Mouse (Mus musculus): Measurements from ENCODE around the gene Thap8. TPM values are rescaled to one million over a fixed set of nuclear protein-coding genes. Genes with fewer than 3 reads are reported as not detected.

Thap8 gene
- polyA plus RNA-seq, 1 experiment from 2014 or later: 0.58 TPM

- ATAC-seq (ENCODE audit: low FRiP score, low TSS enrichment) (no peak), DNase-seq (no peak)
- no peak overlapping the region for H3K4me2 ChIP-seq (ENCODE audit: low read length)
- H3K27ac ChIP-seq (replicated peaks; ENCODE audit: low read depth, low read length): no peak overlapping the region
- no peak overlapping the region for H3K9ac ChIP-seq (replicated peaks; ENCODE audit: low read length)
- H3K9me3 ChIP-seq (ENCODE audit: control insufficient read depth, low read length): peaks cover 4% of the 10 kb centered on the region; the same call in 1 of the 2 replicates
- H3K27me3 ChIP-seq (ENCODE audit: control insufficient read depth, insufficient read depth, low read length): no peaks in the 10 kb centered on the region
- no peaks in the 10 kb centered on the region for H3K36me3 ChIP-seq (ENCODE audit: control insufficient read depth, insufficient read depth, low read length)
- H3K4me3 ChIP-seq (replicated peaks; ENCODE audit: low read depth, low read length): no peak overlapping the region
- H3K4me1 ChIP-seq (ENCODE audit: control insufficient read depth, insufficient read depth, low read length): peaks cover 7% of the 10 kb centered on the region; the same call in 1 of the 2 replicates
Measured at GRCm38 (mm10) chr7:30326427-30326826, 46.5 kb downstream of the Thap8 start.

GRCm38 (mm10) chr7:30327140-30327539, 47.2 kb downstream of the Thap8 start:
- H3K4me1 ChIP-seq (ENCODE audit: control insufficient read depth, insufficient read depth, low read length): peaks cover 5% of the 10 kb centered on the region; the same call in 1 of the 2 replicates
- no peak overlapping the region for H3K27ac ChIP-seq (replicated peaks; ENCODE audit: low read depth, low read length)
- H3K27me3 ChIP-seq (ENCODE audit: control insufficient read depth, insufficient read depth, low read length): no peaks in the 10 kb centered on the region
- H3K9ac ChIP-seq (replicated peaks; ENCODE audit: low read length): no peak overlapping the region
- H3K36me3 ChIP-seq (ENCODE audit: control insufficient read depth, insufficient read depth, low read length): no peaks in the 10 kb centered on the region
- DNase-seq: peak; percentile 28
- H3K9me3 ChIP-seq (ENCODE audit: control insufficient read depth, low read length): peaks cover 4% of the 10 kb centered on the region; the same call in 1 of the 2 replicates
- WGBS: 54% methylated on average over 15 of the region's 15 CpGs
- ATAC-seq (ENCODE audit: low FRiP score, low TSS enrichment): no peak
- no peak overlapping the region for H3K4me2 ChIP-seq (ENCODE audit: low read length)
- no peak overlapping the region for H3K4me3 ChIP-seq (replicated peaks; ENCODE audit: low read depth, low read length)

- Histone ChIP-seq H3K4me3 (replicated peaks; ENCODE audit: low read depth, low read length) (no peak overlapping the region), H3K36me3 (ENCODE audit: control insufficient read depth, insufficient read depth, low read length) (no peaks in the 10 kb centered on the region), H3K4me1 (ENCODE audit: control insufficient read depth, insufficient read depth, low read length) (no peaks in the 10 kb centered on the region), H3K4me2 (ENCODE audit: low read length) (no peak overlapping the region), H3K27me3 (ENCODE audit: control insufficient read depth, insufficient read depth, low read length) (no peaks in the 10 kb centered on the region), H3K27ac (replicated peaks; ENCODE audit: low read depth, low read length) (no peak overlapping the region), H3K9me3 (ENCODE audit: control insufficient read depth, low read length) (peaks cover 4% of the 10 kb centered on the region; the same call in 1 of the 2 replicates), H3K9ac (replicated peaks; ENCODE audit: low read length) (no peak overlapping the region)
- ATAC-seq (ENCODE audit: low FRiP score, low TSS enrichment) (no peak), DNase-seq (no peak)
- WGBS: 64% methylated on average over 10 of the region's 10 CpGs
Measured at GRCm38 (mm10) chr7:30328379-30328778, 48.5 kb downstream of the Thap8 start.

- DNase-seq (peak; percentile 97), ATAC-seq (ENCODE audit: low FRiP score, low TSS enrichment) (peak; percentile 93)
- 0 out of 2 replicates have a peak overlapping the region, but pooled peaks have one; percentile 1 for H3K4me3 ChIP-seq (replicated peaks; ENCODE audit: low read depth, low read length)
- 0 out of 2 replicates have a peak overlapping the region, but pooled peaks have one; percentile 10 for H3K27ac ChIP-seq (replicated peaks; ENCODE audit: low read depth, low read length)
- peak overlapping the region; percentile 39 for H3K4me2 ChIP-seq (ENCODE audit: low read length)
- WGBS: 2% methylated on average over 13 of the region's 13 CpGs
- no peaks in the 10 kb centered on the region for H3K36me3 ChIP-seq (ENCODE audit: control insufficient read depth, insufficient read depth, low read length)
- no peaks in the 10 kb centered on the region for H3K9me3 ChIP-seq (ENCODE audit: control insufficient read depth, low read length)
- H3K9ac ChIP-seq (replicated peaks; ENCODE audit: low read length): no peak overlapping the region
- H3K4me1 ChIP-seq (ENCODE audit: control insufficient read depth, insufficient read depth, low read length): no peaks in the 10 kb centered on the region
- H3K27me3 ChIP-seq (ENCODE audit: control insufficient read depth, insufficient read depth, low read length): peaks cover 18% of the 10 kb centered on the region
Measured at GRCm38 (mm10) chr7:30331887-30332286, 52.0 kb downstream of the Thap8 start.

- Histone ChIP-seq H3K9ac (replicated peaks; ENCODE audit: low read length) (no peak overlapping the region), H3K4me3 (replicated peaks; ENCODE audit: low read depth, low read length) (no peak overlapping the region), H3K36me3 (ENCODE audit: control insufficient read depth, insufficient read depth, low read length) (no peaks in the 10 kb centered on the region), H3K9me3 (ENCODE audit: control insufficient read depth, low read length) (no peaks in the 10 kb centered on the region), H3K27me3 (ENCODE audit: control insufficient read depth, insufficient read depth, low read length) (peaks cover 18% of the 10 kb centered on the region), H3K4me2 (ENCODE audit: low read length) (peak overlapping the region; percentile 39; the same call in 1 of the 2 replicates), H3K4me1 (ENCODE audit: control insufficient read depth, insufficient read depth, low read length) (no peaks in the 10 kb centered on the region), H3K27ac (replicated peaks; ENCODE audit: low read depth, low read length) (no peak overlapping the region)
- ATAC-seq (ENCODE audit: low FRiP score, low TSS enrichment) (no peak), DNase-seq (no peak)
- 64% methylated on average over 18 of the region's 18 CpGs for WGBS
Measured at GRCm38 (mm10) chr7:30332622-30333259, 52.8 kb downstream of the Thap8 start.

GRCm38 (mm10) chr7:30333436-30333835, 53.5 kb downstream of the Thap8 start:
- no peak for ATAC-seq (ENCODE audit: low FRiP score, low TSS enrichment)
- peaks cover 18% of the 10 kb centered on the region for H3K27me3 ChIP-seq (ENCODE audit: control insufficient read depth, insufficient read depth, low read length)
- no peaks in the 10 kb centered on the region for H3K36me3 ChIP-seq (ENCODE audit: control insufficient read depth, insufficient read depth, low read length)
- H3K9ac ChIP-seq (replicated peaks; ENCODE audit: low read length): no peak overlapping the region
- H3K4me1 ChIP-seq (ENCODE audit: control insufficient read depth, insufficient read depth, low read length): no peaks in the 10 kb centered on the region
- H3K27ac ChIP-seq (replicated peaks; ENCODE audit: low read depth, low read length): no peak overlapping the region
- WGBS: 50% methylated on average over 4 of the region's 4 CpGs
- no peaks in the 10 kb centered on the region for H3K9me3 ChIP-seq (ENCODE audit: control insufficient read depth, low read length)
- DNase-seq: peak; percentile 82
- no peak overlapping the region for H3K4me3 ChIP-seq (replicated peaks; ENCODE audit: low read depth, low read length)
- H3K4me2 ChIP-seq (ENCODE audit: low read length): no peak overlapping the region

- H3K27ac ChIP-seq (replicated peaks; ENCODE audit: low read depth, low read length): no peak overlapping the region
- 63% methylated on average over 5 of the region's 5 CpGs for WGBS
- H3K36me3 ChIP-seq (ENCODE audit: control insufficient read depth, insufficient read depth, low read length): no peaks in the 10 kb centered on the region
- ATAC-seq (ENCODE audit: low FRiP score, low TSS enrichment): no peak
- no peaks in the 10 kb centered on the region for H3K4me1 ChIP-seq (ENCODE audit: control insufficient read depth, insufficient read depth, low read length)
- no peak overlapping the region for H3K4me3 ChIP-seq (replicated peaks; ENCODE audit: low read depth, low read length)
- peaks cover 18% of the 10 kb centered on the region for H3K27me3 ChIP-seq (ENCODE audit: control insufficient read depth, insufficient read depth, low read length)
- H3K4me2 ChIP-seq (ENCODE audit: low read length): no peak overlapping the region
- H3K9ac ChIP-seq (replicated peaks; ENCODE audit: low read length): no peak overlapping the region
- H3K9me3 ChIP-seq (ENCODE audit: control insufficient read depth, low read length): no peaks in the 10 kb centered on the region
- DNase-seq: no peak
Measured at GRCm38 (mm10) chr7:30334563-30334962, 54.7 kb downstream of the Thap8 start.

GRCm38 (mm10) chr7:30335688-30336087, 55.8 kb downstream of the Thap8 start:
- no peak overlapping the region for H3K4me3 ChIP-seq (replicated peaks; ENCODE audit: low read depth, low read length)
- no peaks in the 10 kb centered on the region for H3K36me3 ChIP-seq (ENCODE audit: control insufficient read depth, insufficient read depth, low read length)
- H3K4me2 ChIP-seq (ENCODE audit: low read length): no peak overlapping the region
- no peak overlapping the region for H3K27ac ChIP-seq (replicated peaks; ENCODE audit: low read depth, low read length)
- H3K27me3 ChIP-seq (ENCODE audit: control insufficient read depth, insufficient read depth, low read length): peaks cover 18% of the 10 kb centered on the region
- 79% methylated on average over 6 of the region's 6 CpGs for WGBS
- H3K9ac ChIP-seq (replicated peaks; ENCODE audit: low read length): no peak overlapping the region
- no peak for ATAC-seq (ENCODE audit: low FRiP score, low TSS enrichment)
- no peaks in the 10 kb centered on the region for H3K9me3 ChIP-seq (ENCODE audit: control insufficient read depth, low read length)
- no peak for DNase-seq
- H3K4me1 ChIP-seq (ENCODE audit: control insufficient read depth, insufficient read depth, low read length): no peaks in the 10 kb centered on the region

- Histone ChIP-seq H3K4me1 (ENCODE audit: control insufficient read depth, insufficient read depth, low read length) (no peaks in the 10 kb centered on the region), H3K36me3 (ENCODE audit: control insufficient read depth, insufficient read depth, low read length) (no peaks in the 10 kb centered on the region), H3K27me3 (ENCODE audit: control insufficient read depth, insufficient read depth, low read length) (peaks cover 18% of the 10 kb centered on the region), H3K9ac (replicated peaks; ENCODE audit: low read length) (no peak overlapping the region), H3K4me2 (ENCODE audit: low read length) (peak overlapping the region; percentile 10; the same call in 1 of the 2 replicates), H3K4me3 (replicated peaks; ENCODE audit: low read depth, low read length) (no peak overlapping the region), H3K9me3 (ENCODE audit: control insufficient read depth, low read length) (no peaks in the 10 kb centered on the region), H3K27ac (replicated peaks; ENCODE audit: low read depth, low read length) (no peak overlapping the region)
- peak; percentile 96 for DNase-seq
- WGBS: 2% methylated on average over 9 of the region's 9 CpGs
- no peak for ATAC-seq (ENCODE audit: low FRiP score, low TSS enrichment)
Measured at GRCm38 (mm10) chr7:30336384-30336783, 56.5 kb downstream of the Thap8 start.

All from midbrain, embryonic 14.5 days (tissue).